Mouse (Mus musculus) olfactory bulb, adult 2 months (tissue): Measurements from ENCODE around the gene Fgfr2.

ENCODE experiments used
- CTCF ChIP-seq: fragments of 200-500 bp; IDR thresholded peaks from 2 replicates; pipeline ENCODE4 v1.5.1; 2012; ENCODE audit warnings: low read depth, mild to moderate bottlenecking, low read length, moderate library complexity; ENCODE audit not compliant: insufficient read depth
- POLR2A ChIP-seq: fragments of 200-500 bp; IDR thresholded peaks from 2 replicates; pipeline ENCODE4 v1.6.1; 2012; ENCODE audit warnings: mild to moderate bottlenecking, low read depth, low read length, moderate library complexity; ENCODE audit not compliant: insufficient read depth

GRCm38 (mm10) chr7:130799418-130799817 lies 2323.7 kb downstream of the Fgfr2 start:
- TF ChIP-seq POLR2A, result no peak
- TF ChIP-seq CTCF, result no peak
